Mouse (Mus musculus) MEL (cell line): ENCODE results near the gene Fgfr2. TPM values are rescaled to one million over a fixed set of nuclear protein-coding genes. Genes with fewer than 3 reads are reported as not detected.

ENCODE experiments used
- DNase-seq: peaks from one replicate; pipeline ENCODE4 v3.0.0; 2011; ENCODE audit warnings: low read depth, low spot score
- H3K27ac ChIP-seq: 2 replicates; pipeline ENCODE4 v1.5.1; 2012; ENCODE audit warnings: low read depth, mild to moderate bottlenecking, control low read depth, low read length, moderate library complexity; ENCODE audit not compliant: control insufficient read depth
- H3K27me3 ChIP-seq, 2 experiments: fragments of 150-350 bp in 1 of 2; sonication (generic) in 1 of 2; 2 replicates each; pipeline ENCODE4 v1.6.1; 2012; ENCODE audit warnings: low read length in 2 of 2, mild to moderate bottlenecking in 2 of 2, improper control_type of control experiment in 1 of 2, moderate library complexity in 1 of 2; ENCODE audit not compliant: insufficient read depth in 2 of 2, control insufficient read depth in 1 of 2
- H3K36me3 ChIP-seq, 2 experiments: 2 replicates each; pipeline ENCODE4 v1.6.1; 2012 to 2014; ENCODE audit warnings: low read length in 2 of 2, improper control_type of control experiment in 1 of 2, inconsistent platforms in 1 of 2, mild to moderate bottlenecking in 1 of 2; ENCODE audit not compliant: insufficient read depth in 2 of 2, control insufficient read depth in 1 of 2
- H3K4me1 ChIP-seq, 2 experiments: fragments of 150-350 bp in 1 of 2; sonication (generic) in 1 of 2; 2 replicates each; pipeline ENCODE4 v1.6.1; 2012; ENCODE audit warnings: low read length in 2 of 2, improper control_type of control experiment in 1 of 2, mild to moderate bottlenecking in 1 of 2; ENCODE audit not compliant: insufficient read depth in 2 of 2, control insufficient read depth in 1 of 2
- H3K4me3 ChIP-seq, 2 experiments: fragments of 150-350 bp in 1 of 2; sonication (generic) in 1 of 2; 2 replicates each; pipeline ENCODE4 v1.5.1; 2012; ENCODE audit warnings: low read depth in 2 of 2, low read length in 2 of 2, mild to moderate bottlenecking in 2 of 2, moderate library complexity in 2 of 2, control low read depth in 1 of 2, improper control_type of control experiment in 1 of 2; ENCODE audit not compliant: control insufficient read depth in 1 of 2, insufficient read depth in 1 of 2
- H3K79me2 ChIP-seq: 2 replicates; pipeline ENCODE4 v1.6.1; 2012; ENCODE audit warnings: mild to moderate bottlenecking, low read length, moderate library complexity; ENCODE audit not compliant: control insufficient read depth, poor library complexity, insufficient read depth
- H3K9ac ChIP-seq: 2 replicates; pipeline ENCODE4 v1.6.1; 2012; ENCODE audit warnings: low read depth, mild to moderate bottlenecking, control low read depth, low read length, moderate library complexity; ENCODE audit not compliant: control insufficient read depth, poor library complexity, severe bottlenecking
- H3K9me3 ChIP-seq: fragments of 150-350 bp; sonication (generic); replicated peaks from 2 replicates; pipeline ENCODE4 v1.6.1; 2012; ENCODE audit warnings: mild to moderate bottlenecking, low read length, improper control_type of control experiment, moderate library complexity; ENCODE audit not compliant: insufficient read depth
- CHD1 ChIP-seq: IDR thresholded peaks from 2 replicates; pipeline ENCODE4 v1.6.1; 2012; ENCODE audit warnings: low read depth, mild to moderate bottlenecking, inconsistent platforms, low read length, improper control_type of control experiment
- CHD2 ChIP-seq: IDR thresholded peaks from 2 replicates; pipeline ENCODE4 v1.6.1; 2011; ENCODE audit warnings: low read length, improper control_type of control experiment
- EP300 ChIP-seq, 2 experiments: IDR thresholded peaks; 2 replicates each; pipeline ENCODE4 v1.6.1; 2011; ENCODE audit warnings: improper control_type of control experiment in 2 of 2, low read length in 2 of 2, low read depth in 1 of 2, mild to moderate bottlenecking in 1 of 2
- GABPA ChIP-seq: IDR thresholded peaks from 2 replicates; pipeline ENCODE4 v1.6.1; 2012; ENCODE audit warnings: low read depth, mild to moderate bottlenecking, inconsistent platforms, low read length, improper control_type of control experiment, moderate library complexity
- HCFC1 ChIP-seq: IDR thresholded peaks from 2 replicates; pipeline ENCODE4 v1.6.1; 2012; ENCODE audit warnings: low read depth, mild to moderate bottlenecking, inconsistent platforms, low read length, improper control_type of control experiment, moderate library complexity
- JUND ChIP-seq: IDR thresholded peaks from 2 replicates; pipeline ENCODE4 v1.6.1; 2011; ENCODE audit warnings: low read depth, mild to moderate bottlenecking, improper control_type of control experiment, low read length
- KAT2A ChIP-seq: conservative IDR thresholded peaks from 2 replicates; pipeline ENCODE4 v1.6.1; 2012; ENCODE audit warnings: low read depth, low read length, improper control_type of control experiment, inconsistent platforms
- MAFK ChIP-seq: IDR thresholded peaks from 2 replicates; pipeline ENCODE4 v1.6.1; 2011; ENCODE audit warnings: low read depth, mild to moderate bottlenecking, low read length, improper control_type of control experiment, borderline replicate concordance
- MAX ChIP-seq: IDR thresholded peaks from 2 replicates; pipeline ENCODE4 v1.6.1; 2011; ENCODE audit warnings: low read length, improper control_type of control experiment
- RAD21 ChIP-seq: IDR thresholded peaks from 2 replicates; pipeline ENCODE4 v1.6.1; 2011; ENCODE audit warnings: mild to moderate bottlenecking, low read depth, low read length, improper control_type of control experiment
- polyA plus RNA-seq, 2 experiments: library from polyadenylated mRNA; stranded (reverse) in 1 of 2; unstranded in 1 of 2; fragments of >175 nt in 1 of 2; fragments of >200 nt in 1 of 2; gene quantifications; 2 replicates each; pipeline versions ENCODE4 v1.2.1 to v1.2.4; 2012; ENCODE audit warnings: low replicate concordance in 2 of 2, low read depth in 1 of 2; ENCODE audit not compliant: insufficient read length in 2 of 2, insufficient read depth in 1 of 2, missing spikeins in 1 of 2
- total RNA-seq: library from RNA; depleted of rRNA; stranded (reverse); fragments of 300-350 nt; gene quantifications from 2 replicates; pipeline ENCODE4 v1.2.3, GENCODE M21; 2012

Gene Fgfr2
- total and polyA plus RNA-seq, 3 experiments = not detected

GRCm38 (mm10) chr7:130147230-130147629, 2975.9 kb downstream of the Fgfr2 start:
- no peaks in the 10 kb centered on the region for H3K36me3 ChIP-seq
- DNase-seq = no peak
- H3K9ac ChIP-seq = no peak overlapping the region
- no peak overlapping the region for H3K4me3 ChIP-seq
- no peaks in the 10 kb centered on the region for H3K79me2 ChIP-seq
- no peaks in the 10 kb centered on the region for H3K27me3 ChIP-seq
- TF ChIP-seq MAFK (no peak), CHD2 (no peak), RAD21 (no peak)
- no peaks in the 10 kb centered on the region for H3K4me1 ChIP-seq
- H3K9me3 ChIP-seq = no peaks in the 10 kb centered on the region
- H3K27ac ChIP-seq = no peak overlapping the region

- TF ChIP-seq GABPA (no peak), HCFC1 (no peak), JUND (no peak), MAX (no peak), EP300 (IDR thresholded peaks at IDR 0.05; ENCODE audit: low read depth in 1 of 2, low read length in 2 of 2) (no peak), CHD1 (no peak)
- TF ChIP-seq, all 39 proteins: peak for 0
- Histone ChIP-seq H3K4me3 (no peak overlapping the region), H3K4me1 (no peaks in the 10 kb centered on the region), H3K36me3 (no peaks in the 10 kb centered on the region), H3K79me2 (no peaks in the 10 kb centered on the region), H3K27me3 (no peaks in the 10 kb centered on the region), H3K9ac (no peak overlapping the region), H3K9me3 (no peaks in the 10 kb centered on the region), H3K27ac (no peak overlapping the region)
- DNase-seq = no peak
Observed at GRCm38 (mm10) chr7:130145211-130145610, 2977.9 kb downstream of the Fgfr2 start.

- no peak overlapping the region for H3K9ac ChIP-seq
- no peaks in the 10 kb centered on the region for H3K4me1 ChIP-seq
- H3K27ac ChIP-seq = no peak overlapping the region
- H3K27me3 ChIP-seq = no peaks in the 10 kb centered on the region
- no peak for DNase-seq
- H3K4me3 ChIP-seq = no peak overlapping the region
- no peak for TF ChIP-seq KAT2A
- H3K79me2 ChIP-seq = no peaks in the 10 kb centered on the region
- no peaks in the 10 kb centered on the region for H3K36me3 ChIP-seq
- H3K9me3 ChIP-seq = no peaks in the 10 kb centered on the region
Observed at GRCm38 (mm10) chr7:130143371-130143770, 2979.8 kb downstream of the Fgfr2 start.
